Mouse (Mus musculus) stomach, postnatal 0 days (tissue): ENCODE results near the gene Nek9.

Source experiments
- CTCF ChIP-seq: IDR thresholded peaks from 2 replicates; pipeline ENCODE4 v1.5.1; 2016; ENCODE audit warnings: antibody characterized with exemption, low read depth, mild to moderate bottlenecking, moderate library complexity
- EP300 ChIP-seq: optimal IDR thresholded peaks from 2 replicates; pipeline ENCODE3; 2016; ENCODE audit warnings: antibody characterized with exemption

- TF ChIP-seq CTCF (no peak), EP300 (no peak)
These were observed 51.2 kb downstream of the Nek9 start, which contains the start of gene Acyp1 for GRCm38 (mm10) chr12:85287809-85288485.
